Mouse (Mus musculus) liver, embryonic 11.5 days (tissue): Measurements from ENCODE around the gene Itih5. TPM values are rescaled to one million over a fixed set of nuclear protein-coding genes. Genes with fewer than 3 reads are reported as not detected.

ENCODE experiments used
- ATAC-seq: fragments of 200-750 bp; cut with Nextera tagmentation; replicated peaks from 2 replicates; pipeline ENCODE4 v1.8.0; 2017; ENCODE audit warnings: moderate number of reproducible peaks, mild to moderate bottlenecking, moderate TSS enrichment, moderate library complexity; ENCODE audit not compliant: low FRiP score
- DNase-seq: peaks from one replicate; pipeline ENCODE4 v3.0.0-alpha.2; 2017; ENCODE audit warnings: low spot score
- H3K27ac ChIP-seq: fragments of 300-500 bp; sonication (generic); 2 replicates; pipeline ENCODE4 v1.5.1; 2014; ENCODE audit warnings: mild to moderate bottlenecking, low read depth, low read length, control low read depth
- H3K27me3 ChIP-seq: fragments of 300-500 bp; sonication (generic); replicated peaks from 2 replicates; pipeline ENCODE4 v1.6.1; 2014; ENCODE audit warnings: low read length, mixed read lengths; ENCODE audit not compliant: control insufficient read depth, insufficient read depth
- H3K36me3 ChIP-seq: fragments of 300-500 bp; sonication (generic); 2 replicates; pipeline ENCODE4 v1.6.1; 2014; ENCODE audit warnings: mild to moderate bottlenecking, low read length, moderate library complexity, mixed read lengths; ENCODE audit not compliant: control insufficient read depth, insufficient read depth
- H3K4me1 ChIP-seq: fragments of 300-500 bp; sonication (generic); replicated peaks from 2 replicates; pipeline ENCODE4 v1.6.1; 2014; ENCODE audit warnings: low read length, mixed read lengths; ENCODE audit not compliant: control insufficient read depth, insufficient read depth
- H3K4me2 ChIP-seq: fragments of 300-500 bp; sonication (generic); 2 replicates; pipeline ENCODE4 v1.6.1; 2014; ENCODE audit warnings: mild to moderate bottlenecking, control low read depth, moderate library complexity
- H3K4me3 ChIP-seq: fragments of 300-500 bp; sonication (generic); 2 replicates; pipeline ENCODE4 v1.5.1; 2014; ENCODE audit warnings: low read depth, low read length, control low read depth
- H3K9ac ChIP-seq: fragments of 300-500 bp; sonication (generic); 2 replicates; pipeline ENCODE4 v1.6.1; 2014; ENCODE audit warnings: low read depth, low read length, control low read depth
- H3K9me3 ChIP-seq: fragments of 300-500 bp; sonication (generic); 2 replicates; pipeline ENCODE4 v1.6.1; 2016; ENCODE audit warnings: low read length, inconsistent platforms, mixed read lengths; ENCODE audit not compliant: control insufficient read depth
- whole genome bisulfite sequencing: fragments of 180-500 bp; shearing (Covaris S2); extraction: QIAGEN DNeasy Blood & Tissue Kit; methylation state at CpG from one replicate; pipeline ENCODE4 v1.1.7; 2014; 5-methylcytosine and 5-hydroxymethylcytosine counted together
- polyA plus RNA-seq: library from polyadenylated mRNA; unstranded; fragments of >200 nt; fragmentation: Nextera tagmentation; extraction: Ambion mirVana; gene quantifications from 2 replicates; pipeline ENCODE4 v1.2.1, GENCODE M21; 2014

Gene Itih5
- polyA plus RNA-seq, 1 experiment from 2014 or later, result 7.7 TPM

DNA sequence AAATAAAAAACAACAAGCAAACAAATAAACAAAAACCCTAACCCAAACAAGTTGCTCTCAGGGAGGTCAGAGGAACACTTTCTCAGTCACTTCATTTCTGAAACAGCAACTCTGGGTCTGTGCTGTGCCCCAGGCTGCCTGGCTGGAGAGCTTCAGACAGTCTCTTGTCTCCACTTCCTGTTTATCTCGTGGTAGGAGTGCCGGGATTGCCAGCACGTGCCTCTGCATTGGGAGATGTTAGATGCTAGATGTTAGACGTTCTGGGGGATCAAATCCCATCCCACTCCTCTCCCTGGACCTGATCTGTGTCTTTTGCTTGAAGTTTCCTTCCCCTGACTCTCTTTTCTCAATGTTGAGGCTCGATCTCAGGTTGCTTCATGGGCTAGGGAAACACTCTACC is 104.9 kb downstream of the Itih5 start:
- no peaks in the 10 kb centered on the region for H3K27me3 ChIP-seq
- no peak overlapping the region for H3K4me3 ChIP-seq
- ATAC-seq (no peak), DNase-seq (no peak)
- 43% methylated on average over 5 of the region's 5 CpGs for WGBS
- no peak overlapping the region for H3K9ac ChIP-seq
- no peaks in the 10 kb centered on the region for H3K9me3 ChIP-seq
- H3K36me3 ChIP-seq, result no peaks in the 10 kb centered on the region
- no peak overlapping the region for H3K27ac ChIP-seq
- H3K4me1 ChIP-seq, result peaks cover 3% of the 10 kb centered on the region; the same call in 1 of the 2 replicates
- no peak overlapping the region for H3K4me2 ChIP-seq

DNA sequence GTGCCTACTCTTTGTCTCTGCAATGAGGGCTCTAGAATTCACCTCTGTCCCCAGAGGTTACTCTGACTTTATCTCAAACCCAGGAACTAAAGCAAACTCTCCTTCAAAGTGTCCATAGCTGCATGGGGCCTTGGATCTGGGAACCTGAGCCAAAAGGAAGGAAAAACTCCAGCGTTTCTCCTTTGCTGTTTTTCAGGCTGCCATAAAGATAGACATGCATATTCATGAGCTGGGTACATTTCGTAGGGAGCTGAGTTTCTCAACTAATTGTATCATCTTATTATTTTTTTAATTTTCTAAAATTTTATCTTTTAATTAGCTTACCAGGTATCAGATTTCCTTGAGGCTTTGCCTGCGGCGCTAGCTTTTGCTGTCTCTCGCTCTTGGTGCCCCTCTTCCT is 106.7 kb downstream of the Itih5 start:
- DNase-seq (no peak), ATAC-seq (no peak)
- Histone ChIP-seq H3K27ac (no peak overlapping the region), H3K4me1 (peaks cover 3% of the 10 kb centered on the region; the same call in 1 of the 2 replicates), H3K9me3 (no peaks in the 10 kb centered on the region), H3K27me3 (no peaks in the 10 kb centered on the region), H3K4me2 (no peak overlapping the region), H3K36me3 (no peaks in the 10 kb centered on the region), H3K4me3 (no peak overlapping the region), H3K9ac (no peak overlapping the region)
- 62% methylated on average over 5 of the region's 5 CpGs for WGBS

- Histone ChIP-seq H3K27ac (no peak overlapping the region), H3K9ac (no peak overlapping the region), H3K4me1 (peaks cover 3% of the 10 kb centered on the region; the same call in 1 of the 2 replicates), H3K4me2 (no peak overlapping the region), H3K27me3 (no peaks in the 10 kb centered on the region), H3K9me3 (no peaks in the 10 kb centered on the region), H3K4me3 (no peak overlapping the region), H3K36me3 (no peaks in the 10 kb centered on the region)
- 52% methylated on average over 5 of the region's 5 CpGs for WGBS
- ATAC-seq, result no peak
- no peak for DNase-seq
These were observed 108.0 kb downstream of the Itih5 start for GRCm38 (mm10) chr2:10261337-10261736.

DNA sequence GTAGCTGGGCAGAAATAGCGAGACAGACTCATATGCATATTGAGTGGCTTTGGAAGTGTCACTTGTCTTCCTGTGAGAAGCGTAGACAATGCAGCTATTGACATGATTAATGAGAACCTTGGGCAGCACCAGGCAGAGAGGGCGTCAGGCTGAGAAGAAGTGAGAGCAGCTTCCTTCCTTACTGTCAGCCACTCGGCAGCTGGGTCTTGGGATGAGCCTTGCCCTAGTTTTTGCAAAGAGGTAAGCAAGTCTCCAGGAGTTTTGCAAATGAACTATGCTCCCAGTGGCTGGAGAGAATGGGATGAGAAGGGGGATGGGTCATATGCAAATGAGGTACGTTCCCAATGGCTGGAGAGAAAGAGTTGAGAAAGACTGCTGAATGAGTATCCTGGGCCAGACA is 109.4 kb downstream of the Itih5 start:
- Histone ChIP-seq H3K27me3 (no peaks in the 10 kb centered on the region), H3K27ac (no peak overlapping the region), H3K9me3 (no peaks in the 10 kb centered on the region), H3K4me3 (no peak overlapping the region), H3K4me1 (peaks cover 3% of the 10 kb centered on the region; the same call in 1 of the 2 replicates), H3K9ac (no peak overlapping the region), H3K36me3 (no peaks in the 10 kb centered on the region), H3K4me2 (no peak overlapping the region)
- DNase-seq (no peak), ATAC-seq (no peak)
- WGBS, result 22% methylated on average over 5 of the region's 5 CpGs

DNA sequence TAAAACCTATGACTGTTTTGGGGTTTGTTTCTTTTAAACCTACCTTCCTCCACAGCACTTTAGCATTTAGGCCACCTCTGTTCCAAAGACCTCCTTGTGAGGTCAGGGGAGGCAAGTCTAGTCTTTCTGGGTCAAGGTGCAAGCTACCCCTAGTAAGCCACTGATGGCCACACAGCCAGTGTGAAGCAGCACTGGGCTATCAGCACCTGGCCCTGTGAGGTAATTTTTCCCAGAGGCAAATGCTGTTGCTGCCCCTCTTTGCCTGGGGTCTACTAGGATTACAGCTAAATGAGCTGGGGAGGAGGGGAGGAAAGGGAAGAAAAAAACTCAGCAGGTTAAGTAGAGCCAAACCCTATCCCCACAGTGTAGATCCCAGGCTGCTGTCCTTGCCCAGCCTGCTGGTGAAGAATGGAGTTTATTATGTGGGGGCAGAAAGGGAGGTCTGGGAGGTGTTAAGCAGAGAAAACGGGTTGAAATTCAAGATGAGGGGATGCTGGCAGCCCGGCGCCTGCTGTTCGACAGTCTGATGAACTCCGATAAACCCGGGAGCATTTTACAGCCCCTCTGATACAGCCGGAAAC is 110.6 kb downstream of the Itih5 start:
- Histone ChIP-seq H3K27ac (no peak overlapping the region), H3K4me2 (no peak overlapping the region), H3K27me3 (no peaks in the 10 kb centered on the region), H3K4me1 (peaks cover 3% of the 10 kb centered on the region; the same call in 1 of the 2 replicates), H3K4me3 (no peak overlapping the region), H3K9ac (no peak overlapping the region), H3K9me3 (no peaks in the 10 kb centered on the region), H3K36me3 (no peaks in the 10 kb centered on the region)
- WGBS, result 60% methylated on average over 7 of the region's 7 CpGs
- ATAC-seq (no peak), DNase-seq (no peak)

- DNase-seq, result no peak
- peaks cover 3% of the 10 kb centered on the region; the same call in 1 of the 2 replicates for H3K4me1 ChIP-seq
- no peak overlapping the region for H3K4me3 ChIP-seq
- no peak overlapping the region for H3K27ac ChIP-seq
- H3K27me3 ChIP-seq, result no peaks in the 10 kb centered on the region
- no peak overlapping the region for H3K9ac ChIP-seq
- ATAC-seq, result no peak
- WGBS, result 51% methylated on average over 5 of the region's 5 CpGs
- no peaks in the 10 kb centered on the region for H3K9me3 ChIP-seq
- no peaks in the 10 kb centered on the region for H3K36me3 ChIP-seq
- no peak overlapping the region for H3K4me2 ChIP-seq
These were observed 112.5 kb downstream of the Itih5 start for GRCm38 (mm10) chr2:10265881-10266280.

- H3K4me3 ChIP-seq, result no peak overlapping the region
- H3K4me1 ChIP-seq, result no peaks in the 10 kb centered on the region
- no peak overlapping the region for H3K4me2 ChIP-seq
- no peak for ATAC-seq
- H3K27ac ChIP-seq, result no peak overlapping the region
- WGBS, result 71% methylated on average over 6 of the region's 9 CpGs
- no peaks in the 10 kb centered on the region for H3K36me3 ChIP-seq
- DNase-seq, result no peak
- no peaks in the 10 kb centered on the region for H3K9me3 ChIP-seq
- H3K27me3 ChIP-seq, result no peaks in the 10 kb centered on the region
- no peak overlapping the region for H3K9ac ChIP-seq
These were observed 119.3 kb downstream of the Itih5 start for GRCm38 (mm10) chr2:10272604-10273115.

DNA sequence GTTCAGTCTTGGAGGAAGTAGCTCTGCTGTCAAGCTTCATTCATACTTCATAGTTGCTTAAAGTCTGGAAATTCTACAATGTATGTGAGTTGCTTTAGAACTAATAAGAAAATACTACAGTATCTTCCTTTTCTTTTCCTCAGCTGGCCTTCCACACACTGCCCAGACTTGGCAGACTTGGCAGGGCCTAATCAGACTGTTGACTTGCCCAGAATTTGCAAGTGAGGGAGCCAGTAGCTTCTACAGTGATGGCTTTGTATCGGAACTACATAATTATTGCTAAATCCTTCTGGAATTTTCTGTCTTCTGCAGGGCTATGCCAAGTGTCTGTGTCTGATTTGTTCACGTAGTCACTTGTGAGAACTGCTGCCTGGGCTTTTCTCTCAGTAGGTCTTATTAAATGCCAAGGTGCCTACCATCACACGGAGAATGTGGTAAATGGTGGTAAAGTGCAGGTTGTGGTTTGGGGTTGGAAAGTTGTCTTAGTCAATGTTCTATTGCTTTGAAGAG is 120.2 kb downstream of the Itih5 start:
- ATAC-seq, result no peak
- Histone ChIP-seq H3K27me3 (no peaks in the 10 kb centered on the region), H3K36me3 (no peaks in the 10 kb centered on the region), H3K9me3 (no peaks in the 10 kb centered on the region), H3K4me1 (no peaks in the 10 kb centered on the region), H3K27ac (no peak overlapping the region), H3K4me3 (no peak overlapping the region), H3K9ac (no peak overlapping the region), H3K4me2 (no peak overlapping the region)
- DNase-seq, result no peak
- 87% methylated on average over 3 of the region's 3 CpGs for WGBS

DNA sequence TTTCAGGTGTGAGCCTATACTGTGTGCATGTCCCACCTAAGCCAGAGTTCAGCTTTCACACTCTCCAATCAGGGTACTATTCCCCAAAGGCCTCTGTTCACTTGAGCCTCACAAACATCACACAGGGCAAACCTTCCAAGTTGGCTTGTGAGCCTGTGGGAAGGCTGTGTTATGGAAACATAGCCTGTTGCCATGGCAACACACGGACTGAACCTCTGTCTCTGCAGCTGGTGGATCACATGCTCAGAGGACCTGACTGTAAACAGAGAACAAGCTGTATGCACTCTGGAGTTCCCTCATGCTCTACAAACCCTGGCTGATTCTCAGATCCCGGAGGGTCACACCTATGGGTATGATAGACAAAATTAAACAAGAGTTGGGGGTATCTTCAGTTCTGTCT is 122.8 kb downstream of the Itih5 start:
- ATAC-seq (no peak; the same call in 1 of the 2 replicates), DNase-seq (no peak)
- Histone ChIP-seq H3K27ac (no peak overlapping the region), H3K27me3 (no peaks in the 10 kb centered on the region), H3K36me3 (no peaks in the 10 kb centered on the region), H3K4me3 (no peak overlapping the region), H3K9ac (no peak overlapping the region), H3K9me3 (no peaks in the 10 kb centered on the region), H3K4me1 (no peaks in the 10 kb centered on the region), H3K4me2 (no peak overlapping the region)
- WGBS, result 52% methylated on average over 2 of the region's 2 CpGs
